Mouse (Mus musculus): Measurements from ENCODE around the gene Phc2. TPM values are rescaled to one million over a fixed set of nuclear protein-coding genes. Genes with fewer than 3 reads are reported as not detected.

Phc2 gene
- total RNA-seq, 1 experiment: 29.8 TPM

GRCm38 (mm10) chr4:128715241-128716204 is 61.0 kb downstream of the Phc2 start:
- Histone ChIP-seq H3K27ac (ENCODE audit: insufficient read depth, low read depth, low read length, poor library complexity, severe bottlenecking) (peak overlapping the region; percentile 78; the same call in 1 of the 2 replicates), H3K9ac (ENCODE audit: insufficient read depth, low read depth, low read length, poor library complexity, severe bottlenecking) (peak overlapping the region; percentile 38; the same call in 1 of the 2 replicates), H3K9me3 (ENCODE audit: control insufficient read depth, insufficient read depth, low read depth, low read length) (no peaks in the 10 kb centered on the region), H3K36me3 (ENCODE audit: control insufficient read depth, insufficient read depth, low read length, poor library complexity, severe bottlenecking) (no peaks in the 10 kb centered on the region), H3K4me3 (ENCODE audit: insufficient read depth in 1 of 2, low read depth in 1 of 2, low read length in 2 of 2, poor library complexity in 1 of 2, severe bottlenecking in 1 of 2) (peak overlapping the region in 1 of 2 experiments; percentile 5; a peak in 1 of 4 replicates), H3K4me1 (ENCODE audit: control insufficient read depth in 2 of 2, insufficient read depth in 2 of 2, low read length in 2 of 2, poor library complexity in 1 of 2) (peaks cover 7 to 16% of the 10 kb centered on the region in 2 experiments; a peak in 3 of 4 replicates)
- no peak for DNase-seq (ENCODE audit: low read depth, low spot score)
- TF ChIP-seq ZC3H11A (IDR thresholded peaks at IDR 0.05; ENCODE audit: borderline replicate concordance, low read depth, low read length) (no peak), ZNF384 (IDR thresholded peaks at IDR 0.05; ENCODE audit: low read depth, low read length) (no peak)
- in situ Hi-C loops (cut with MboI; ENCODE audit: low sequenced_read_pairs in 2 of 2, unreplicated experiment in 2 of 2): no loop called here

- H3K9ac ChIP-seq (ENCODE audit: insufficient read depth, low read depth, low read length, poor library complexity, severe bottlenecking): peak overlapping the region; percentile 38; the same call in 1 of the 2 replicates
- no peak for DNase-seq (ENCODE audit: low read depth, low spot score)
- TF ChIP-seq ZNF384 (IDR thresholded peaks at IDR 0.05; ENCODE audit: low read depth, low read length) (no peak), HCFC1 (IDR thresholded peaks at IDR 0.05; ENCODE audit: borderline replicate concordance, insufficient read depth, low read length) (no peak), MAFK (IDR thresholded peaks at IDR 0.05; ENCODE audit: insufficient read depth, low read depth, low read length) (no peak), CHD2 (IDR thresholded peaks at IDR 0.05; ENCODE audit: low read depth, low read length) (no peak), ZC3H11A (IDR thresholded peaks at IDR 0.05; ENCODE audit: borderline replicate concordance, low read depth, low read length) (no peak)
Measured at GRCm38 (mm10) chr4:128716279-128716678, 61.8 kb downstream of the Phc2 start.

GRCm38 (mm10) chr4:128716731-128717130 is 62.2 kb downstream of the Phc2 start:
- Histone ChIP-seq H3K9ac (ENCODE audit: insufficient read depth, low read depth, low read length, poor library complexity, severe bottlenecking) (no peak overlapping the region), H3K9me3 (ENCODE audit: control insufficient read depth, insufficient read depth, low read depth, low read length) (no peaks in the 10 kb centered on the region), H3K4me1 (ENCODE audit: control insufficient read depth in 2 of 2, insufficient read depth in 2 of 2, low read length in 2 of 2, poor library complexity in 1 of 2) (peaks cover 7 to 16% of the 10 kb centered on the region in 2 experiments; a peak in 3 of 4 replicates), H3K4me3 (ENCODE audit: insufficient read depth in 1 of 2, low read depth in 1 of 2, low read length in 2 of 2, poor library complexity in 1 of 2, severe bottlenecking in 1 of 2) (no peak overlapping the region), H3K36me3 (ENCODE audit: control insufficient read depth, insufficient read depth, low read length, poor library complexity, severe bottlenecking) (no peaks in the 10 kb centered on the region), H3K27ac (ENCODE audit: insufficient read depth, low read depth, low read length, poor library complexity, severe bottlenecking) (no peak overlapping the region; the same call in 1 of the 2 replicates)
- no peak for TF ChIP-seq ZC3H11A (IDR thresholded peaks at IDR 0.05; ENCODE audit: borderline replicate concordance, low read depth, low read length)
- no peak for TF ChIP-seq CHD2 (IDR thresholded peaks at IDR 0.05; ENCODE audit: low read depth, low read length)
- TF ChIP-seq ZNF384 (IDR thresholded peaks at IDR 0.05; ENCODE audit: low read depth, low read length): no peak
- TF ChIP-seq MAFK (IDR thresholded peaks at IDR 0.05; ENCODE audit: insufficient read depth, low read depth, low read length): no peak
- no peak for TF ChIP-seq HCFC1 (IDR thresholded peaks at IDR 0.05; ENCODE audit: borderline replicate concordance, insufficient read depth, low read length)
- no peak for DNase-seq (ENCODE audit: low read depth, low spot score)
- in situ Hi-C loops (cut with MboI; ENCODE audit: low sequenced_read_pairs in 2 of 2, unreplicated experiment in 2 of 2): no loop called here

More at GRCm38 (mm10) chr4:128716279-128716678, 61.8 kb downstream of the Phc2 start:
- in situ Hi-C loops (cut with MboI; ENCODE audit: low sequenced_read_pairs in 2 of 2, unreplicated experiment in 2 of 2): no loop called here
- Histone ChIP-seq H3K27ac (ENCODE audit: insufficient read depth, low read depth, low read length, poor library complexity, severe bottlenecking) (peak overlapping the region; percentile 78; the same call in 1 of the 2 replicates), H3K36me3 (ENCODE audit: control insufficient read depth, insufficient read depth, low read length, poor library complexity, severe bottlenecking) (no peaks in the 10 kb centered on the region), H3K4me3 (ENCODE audit: insufficient read depth in 1 of 2, low read depth in 1 of 2, low read length in 2 of 2, poor library complexity in 1 of 2, severe bottlenecking in 1 of 2) (no peak overlapping the region), H3K9me3 (ENCODE audit: control insufficient read depth, insufficient read depth, low read depth, low read length) (no peaks in the 10 kb centered on the region), H3K4me1 (ENCODE audit: control insufficient read depth in 2 of 2, insufficient read depth in 2 of 2, low read length in 2 of 2, poor library complexity in 1 of 2) (peaks cover 7 to 16% of the 10 kb centered on the region in 2 experiments; a peak in 3 of 4 replicates)

GRCm38 (mm10) chr4:128720110-128720509 is 65.6 kb downstream of the Phc2 start:
- no peak overlapping the region for H3K9ac ChIP-seq (ENCODE audit: insufficient read depth, low read depth, low read length, poor library complexity, severe bottlenecking)
- no peaks in the 10 kb centered on the region for H3K9me3 ChIP-seq (ENCODE audit: control insufficient read depth, insufficient read depth, low read depth, low read length)
- H3K4me3 ChIP-seq (ENCODE audit: insufficient read depth in 1 of 2, low read depth in 1 of 2, low read length in 2 of 2, poor library complexity in 1 of 2, severe bottlenecking in 1 of 2): no peak overlapping the region
- no peaks in the 10 kb centered on the region for H3K36me3 ChIP-seq (ENCODE audit: control insufficient read depth, insufficient read depth, low read length, poor library complexity, severe bottlenecking)
- in situ Hi-C loops (cut with MboI; ENCODE audit: low sequenced_read_pairs in 2 of 2, unreplicated experiment in 2 of 2): no loop called here
- peaks cover 7 to 13% of the 10 kb centered on the region in 2 experiments; a peak in 3 of 4 replicates for H3K4me1 ChIP-seq (ENCODE audit: control insufficient read depth in 2 of 2, insufficient read depth in 2 of 2, low read length in 2 of 2, poor library complexity in 1 of 2)
- no peak for DNase-seq (ENCODE audit: low read depth, low spot score)
- no peak overlapping the region for H3K27ac ChIP-seq (ENCODE audit: insufficient read depth, low read depth, low read length, poor library complexity, severe bottlenecking)
- TF ChIP-seq HCFC1 (IDR thresholded peaks at IDR 0.05; ENCODE audit: borderline replicate concordance, insufficient read depth, low read length): no peak
- no peak for TF ChIP-seq ZC3H11A (IDR thresholded peaks at IDR 0.05; ENCODE audit: borderline replicate concordance, low read depth, low read length)
- TF ChIP-seq CHD2 (IDR thresholded peaks at IDR 0.05; ENCODE audit: low read depth, low read length): no peak
- no peak for TF ChIP-seq MAFK (IDR thresholded peaks at IDR 0.05; ENCODE audit: insufficient read depth, low read depth, low read length)

All from ES-E14 (cell line).